Mouse (Mus musculus) B cell, adult 2 months (primary cell): ENCODE measurements around the gene Fip1l1.

Experiments
- DNase-seq, 2 experiments: peaks; one replicate each; pipeline ENCODE4 v3.0.0; 2022

Gene Fip1l1

GRCm38 (mm10) chr5:74535240-74536021, at the start of gene Fip1l1:
Gene Fip1l1 (plus strand): TSS chr5:74535449.
- peak; percentile 90 to 92 for DNase-seq

GRCm38 (mm10) chr5:74492705-74493104, 42.5 kb upstream of the Fip1l1 start:
- DNase-seq: no peak

GRCm38 (mm10) chr5:74511686-74512085, 23.6 kb upstream of the Fip1l1 start:
- DNase-seq: no peak

- no peak for DNase-seq
These were observed 8.2 kb upstream of the Fip1l1 start for GRCm38 (mm10) chr5:74527025-74527424.

- peak in 1 of 2 experiments; percentile 3 for DNase-seq
These were observed 4.5 kb upstream of the Fip1l1 start for GRCm38 (mm10) chr5:74530785-74531184.

- DNase-seq: peak; percentile 99
These were observed 3.5 kb upstream of the Fip1l1 start, which contains the start of gene Scfd2 for GRCm38 (mm10) chr5:74531630-74532280. Gene Scfd2 (minus strand): TSS chr5:74531759.

GRCm38 (mm10) chr5:74536180-74536947, 1.1 kb downstream of the Fip1l1 start:
- DNase-seq: no peak

- DNase-seq: no peak
These were observed 10.4 kb downstream of the Fip1l1 start for GRCm38 (mm10) chr5:74545606-74546005.

GRCm38 (mm10) chr5:74549566-74549965, 14.3 kb downstream of the Fip1l1 start:
- no peak for DNase-seq

- DNase-seq: no peak
These were observed 25.9 kb downstream of the Fip1l1 start for GRCm38 (mm10) chr5:74561151-74561550.

- DNase-seq: no peak
These were observed 36.5 kb downstream of the Fip1l1 start for GRCm38 (mm10) chr5:74571767-74572166.

GRCm38 (mm10) chr5:74589133-74589532, 53.9 kb downstream of the Fip1l1 start:
- DNase-seq: no peak

GRCm38 (mm10) chr5:74591413-74591812, 56.2 kb downstream of the Fip1l1 start:
- DNase-seq: no peak

- DNase-seq: no peak
These were observed 57.9 kb downstream of the Fip1l1 start for GRCm38 (mm10) chr5:74593147-74593546.

GRCm38 (mm10) chr5:74600010-74600409, 64.8 kb downstream of the Fip1l1 start:
- DNase-seq: no peak

- DNase-seq: no peak
These were observed 65.9 kb downstream of the Fip1l1 start for GRCm38 (mm10) chr5:74601171-74601570.

- DNase-seq: no peak
These were observed 66.7 kb downstream of the Fip1l1 start for GRCm38 (mm10) chr5:74601965-74602364.

GRCm38 (mm10) chr5:74602371-74602770, 67.1 kb downstream of the Fip1l1 start:
- DNase-seq: no peak

- no peak for DNase-seq
These were observed 68.1 kb downstream of the Fip1l1 start for GRCm38 (mm10) chr5:74603306-74603705.

GRCm38 (mm10) chr5:74606213-74606612, 71.0 kb downstream of the Fip1l1 start:
- DNase-seq: no peak

GRCm38 (mm10) chr5:74610511-74610910, 75.3 kb downstream of the Fip1l1 start:
- DNase-seq: no peak

GRCm38 (mm10) chr5:74612713-74613112, 77.5 kb downstream of the Fip1l1 start:
- DNase-seq: no peak

- DNase-seq: no peak
These were observed 78.4 kb downstream of the Fip1l1 start for GRCm38 (mm10) chr5:74613491-74614151.
